In the genomic region with DNA sequence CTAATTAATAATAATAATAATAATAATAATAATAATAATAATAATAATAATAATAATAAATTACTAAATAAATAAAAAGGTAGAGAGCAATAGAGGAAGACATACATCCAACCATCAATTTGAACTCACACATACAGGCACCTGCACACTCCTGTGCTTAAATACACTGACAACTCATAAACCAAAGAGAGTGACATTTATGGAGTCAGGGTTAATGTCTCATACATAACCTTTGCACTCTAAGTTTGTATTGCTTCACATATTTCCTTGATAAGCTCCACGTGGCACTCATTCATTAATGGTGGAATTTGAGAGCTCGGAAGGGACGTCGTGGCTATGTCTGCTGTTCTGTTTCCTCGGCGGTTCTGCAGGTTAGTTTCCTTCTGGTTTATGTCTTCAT, we compare ENCODE assay signal across 16 mouse cellular contexts.
"Had no signal": no experiment of that assay in that cellular context is flagged by ENCODE, and none has a peak within 500 bp of the region (broad histone marks: within the 10 kb centered on the region; RNA-seq: fewer than 3 reads in every experiment).

No protein-coding gene starts in this region.

- DNase-seq: kidney, adult 9 months; kidney, postnatal 10 days; kidney, postnatal 4 days; left cerebral cortex, postnatal 4 days; lung, embryonic 14.5 days; lung, postnatal 10 days; lung, postnatal 4 days; retina, postnatal 1 day; right cerebral cortex, postnatal 4 days had no signal

- H3K27ac ChIP-seq: layer of hippocampus, adult 2 months; limb, embryonic 13.5 days; liver, embryonic 15.5 days; midbrain, embryonic 15.5 days; neural tube, embryonic 13.5 days had no signal

- H3K27me3 ChIP-seq: limb, embryonic 13.5 days; liver, embryonic 15.5 days; megakaryocyte, embryonic 14.5 days; midbrain, embryonic 15.5 days; neural tube, embryonic 13.5 days had no signal

- H3K4me1 ChIP-seq: limb, embryonic 13.5 days; liver, embryonic 15.5 days; midbrain, embryonic 15.5 days; neural tube, embryonic 13.5 days had no signal

- H3K9ac ChIP-seq: limb, embryonic 13.5 days; liver, embryonic 15.5 days; lung, embryonic 14.5 days; midbrain, embryonic 15.5 days; neural tube, embryonic 13.5 days had no signal

- H3K9me3 ChIP-seq: limb, embryonic 13.5 days; liver, embryonic 15.5 days; megakaryocyte, embryonic 14.5 days; midbrain, embryonic 15.5 days; neural tube, embryonic 13.5 days had no signal

- ATAC-seq: midbrain, embryonic 15.5 days had no signal

- H3K4me2 ChIP-seq: limb, embryonic 13.5 days; lung, embryonic 14.5 days; midbrain, embryonic 11.5 days; midbrain, embryonic 15.5 days; neural tube, embryonic 13.5 days had no signal

- H3K4me3 ChIP-seq: layer of hippocampus, adult 2 months; limb, embryonic 13.5 days; liver, embryonic 15.5 days; midbrain, embryonic 15.5 days; neural tube, embryonic 13.5 days had no signal

- H3K36me3 ChIP-seq: limb, embryonic 13.5 days; liver, embryonic 15.5 days; midbrain, embryonic 15.5 days; neural tube, embryonic 13.5 days had no signal
